Mouse (Mus musculus): ENCODE results near the gene Sgcd. TPM values are rescaled to one million over a fixed set of nuclear protein-coding genes. Genes with fewer than 3 reads are reported as not detected.
"Not testable (repeated sequence)": the region's sequence is repeated elsewhere in the genome, so short reads cannot be mapped to it uniquely, and the experiment has no call there.

Sgcd gene
- polyA plus RNA-seq, 1 experiment from 2014 or later = 1.6 TPM

GRCm38 (mm10) chr11:47442266-47442665 lies 546.5 kb downstream of the Sgcd start:
- ATAC-seq = no peak
- no peak overlapping the region for H3K4me2 ChIP-seq
- no peaks in the 10 kb centered on the region for H3K27me3 ChIP-seq
- no peak overlapping the region for H3K9ac ChIP-seq
- no peaks in the 10 kb centered on the region for H3K4me1 ChIP-seq
- H3K36me3 ChIP-seq (ENCODE audit: poor library complexity, severe bottlenecking) = no peaks in the 10 kb centered on the region
- no peaks in the 10 kb centered on the region for H3K9me3 ChIP-seq (replicated peaks)
- WGBS = 86% methylated on average over 2 of the region's 2 CpGs
- H3K27ac ChIP-seq = no peak overlapping the region
- no peak overlapping the region for H3K4me3 ChIP-seq

DNA sequence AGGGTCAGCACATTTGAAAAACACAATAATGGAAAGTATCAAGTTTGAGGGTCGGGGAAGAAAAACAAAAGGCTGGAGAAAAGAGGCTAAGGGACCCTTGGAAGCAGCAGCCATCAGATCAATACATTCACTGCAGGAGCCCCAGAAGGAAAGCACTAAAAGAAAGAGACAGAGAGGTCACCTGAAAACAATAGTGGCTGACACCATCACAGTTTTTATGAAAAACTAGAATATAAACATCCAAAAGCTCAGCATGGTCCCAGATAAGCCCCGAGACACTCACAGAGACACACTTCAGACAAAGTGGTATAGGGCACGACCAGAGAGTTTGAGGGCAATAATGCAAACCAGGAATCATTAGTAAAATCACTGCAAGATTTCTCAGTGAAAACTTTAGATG lies 589.2 kb downstream of the Sgcd start:
- Histone ChIP-seq H3K27ac (no peak overlapping the region), H3K4me2 (no peak overlapping the region), H3K9me3 (replicated peaks) (no peaks in the 10 kb centered on the region), H3K4me1 (no peaks in the 10 kb centered on the region), H3K36me3 (ENCODE audit: poor library complexity, severe bottlenecking) (no peaks in the 10 kb centered on the region), H3K4me3 (no peak overlapping the region), H3K9ac (no peak overlapping the region), H3K27me3 (no peaks in the 10 kb centered on the region)
- 3% methylated on average over 3 of the region's 3 CpGs for WGBS
- no peak for ATAC-seq

- 72% methylated on average over 2 of the region's 2 CpGs for WGBS
- not testable (repeated sequence) for H3K4me2 ChIP-seq; H3K4me1 ChIP-seq; H3K36me3 ChIP-seq (ENCODE audit: poor library complexity, severe bottlenecking); H3K27me3 ChIP-seq; H3K27ac ChIP-seq; H3K9me3 ChIP-seq (replicated peaks); ATAC-seq; H3K9ac ChIP-seq; H3K4me3 ChIP-seq
Observed at GRCm38 (mm10) chr11:47390798-47391197, 598.0 kb downstream of the Sgcd start.

- H3K4me1 ChIP-seq = no peaks in the 10 kb centered on the region
- no peak overlapping the region for H3K4me2 ChIP-seq
- no peak overlapping the region for H3K9ac ChIP-seq
- no peak for ATAC-seq
- H3K27me3 ChIP-seq = no peaks in the 10 kb centered on the region
- no peaks in the 10 kb centered on the region; the same call in 1 of the 2 replicates for H3K9me3 ChIP-seq (replicated peaks)
- H3K36me3 ChIP-seq (ENCODE audit: poor library complexity, severe bottlenecking) = no peaks in the 10 kb centered on the region
- H3K4me3 ChIP-seq = no peak overlapping the region
- no peak overlapping the region for H3K27ac ChIP-seq
Observed at GRCm38 (mm10) chr11:47389327-47389726, 599.4 kb downstream of the Sgcd start.

DNA sequence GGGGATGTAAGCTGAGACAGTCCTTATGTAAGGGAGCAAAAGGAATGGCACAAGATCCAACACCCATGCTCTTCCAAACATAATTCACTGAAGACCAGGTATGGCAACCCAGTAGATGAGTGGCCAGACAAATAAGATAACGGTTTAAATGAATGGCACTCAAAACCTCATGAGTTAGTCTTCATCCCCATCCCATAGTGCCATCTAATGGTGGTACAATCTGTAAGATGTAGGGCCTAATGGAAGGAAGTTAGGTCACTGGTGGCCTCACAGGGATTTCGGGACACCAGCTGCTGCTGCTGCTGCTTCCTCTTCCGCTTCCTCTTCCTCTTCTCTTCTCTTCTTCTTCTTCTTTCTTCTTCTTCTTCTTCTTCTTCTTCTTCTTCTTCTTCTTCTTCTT lies 601.0 kb downstream of the Sgcd start:
- H3K9ac ChIP-seq = no peak overlapping the region
- WGBS = 91% methylated on average over 3 of the region's 3 CpGs
- no peaks in the 10 kb centered on the region for H3K9me3 ChIP-seq (replicated peaks)
- ATAC-seq = no peak
- H3K36me3 ChIP-seq (ENCODE audit: poor library complexity, severe bottlenecking) = no peaks in the 10 kb centered on the region
- no peaks in the 10 kb centered on the region for H3K4me1 ChIP-seq
- H3K4me2 ChIP-seq = no peak overlapping the region
- H3K27me3 ChIP-seq = no peaks in the 10 kb centered on the region
- no peak overlapping the region for H3K4me3 ChIP-seq
- H3K27ac ChIP-seq = no peak overlapping the region

DNA sequence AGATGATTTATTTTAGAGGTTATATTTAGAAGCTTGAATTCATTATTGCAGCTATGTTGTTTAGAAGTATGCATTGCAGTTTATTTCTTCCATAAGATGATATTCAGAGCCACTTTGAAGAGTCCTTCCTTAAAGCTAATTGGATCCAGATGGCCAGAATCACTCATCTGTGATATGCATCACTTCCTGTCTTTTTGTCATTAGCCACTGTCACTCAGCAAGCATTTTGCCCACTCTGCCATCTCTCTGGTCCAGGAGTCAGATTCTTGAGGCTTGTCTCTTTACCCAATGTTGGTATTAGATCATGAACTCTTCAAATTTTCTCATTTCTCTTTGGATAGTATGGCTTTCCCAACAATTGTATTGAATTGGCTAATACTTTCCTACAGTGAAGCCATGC lies 602.6 kb downstream of the Sgcd start:
- no peak overlapping the region for H3K4me3 ChIP-seq
- no peak overlapping the region for H3K9ac ChIP-seq
- no peak overlapping the region for H3K4me2 ChIP-seq
- H3K27ac ChIP-seq = no peak overlapping the region
- no peaks in the 10 kb centered on the region for H3K27me3 ChIP-seq
- no peaks in the 10 kb centered on the region for H3K36me3 ChIP-seq (ENCODE audit: poor library complexity, severe bottlenecking)
- no peak for ATAC-seq
- H3K4me1 ChIP-seq = peaks cover 4% of the 10 kb centered on the region; the same call in 1 of the 2 replicates
- H3K9me3 ChIP-seq (replicated peaks) = no peaks in the 10 kb centered on the region

GRCm38 (mm10) chr11:47379630-47379958 lies 609.2 kb downstream of the Sgcd start:
- no peak overlapping the region for H3K27ac ChIP-seq

GRCm38 (mm10) chr11:47378843-47379629 lies 609.7 kb downstream of the Sgcd start:
- ATAC-seq = peak; percentile 88
- Histone ChIP-seq H3K4me1 (peaks cover 13% of the 10 kb centered on the region), H3K4me2 (peak overlapping the region; percentile 66), H3K4me3 (peak overlapping the region; percentile 30), H3K36me3 (ENCODE audit: poor library complexity, severe bottlenecking) (no peaks in the 10 kb centered on the region), H3K27me3 (peaks cover 3% of the 10 kb centered on the region; the same call in 1 of the 2 replicates), H3K9ac (peak overlapping the region; percentile 58), H3K27ac (no peak overlapping the region), H3K9me3 (replicated peaks) (no peaks in the 10 kb centered on the region)
- 12% methylated on average over 25 of the region's 25 CpGs for WGBS

More at GRCm38 (mm10) chr11:47379630-47379958, 609.2 kb downstream of the Sgcd start:
- peaks cover 13% of the 10 kb centered on the region for H3K4me1 ChIP-seq
- H3K36me3 ChIP-seq (ENCODE audit: poor library complexity, severe bottlenecking) = no peaks in the 10 kb centered on the region
- no peak; the same call in 1 of the 2 replicates for ATAC-seq
- peak overlapping the region; percentile 30; the same call in 1 of the 2 replicates for H3K4me3 ChIP-seq
- peak overlapping the region; percentile 66 for H3K4me2 ChIP-seq
- WGBS = 41% methylated on average over 4 of the region's 4 CpGs
- H3K9me3 ChIP-seq (replicated peaks) = no peaks in the 10 kb centered on the region
- peak overlapping the region; percentile 58; the same call in 1 of the 2 replicates for H3K9ac ChIP-seq
- peaks cover 3% of the 10 kb centered on the region; the same call in 1 of the 2 replicates for H3K27me3 ChIP-seq

GRCm38 (mm10) chr11:47377421-47377820 lies 611.3 kb downstream of the Sgcd start:
- H3K27ac ChIP-seq = no peak overlapping the region
- no peak overlapping the region for H3K4me2 ChIP-seq
- peaks cover 3% of the 10 kb centered on the region; the same call in 1 of the 2 replicates for H3K27me3 ChIP-seq
- 81% methylated on average over 6 of the region's 6 CpGs for WGBS
- H3K4me1 ChIP-seq = peaks cover 13% of the 10 kb centered on the region
- no peaks in the 10 kb centered on the region for H3K36me3 ChIP-seq (ENCODE audit: poor library complexity, severe bottlenecking)
- no peak for ATAC-seq
- no peak overlapping the region for H3K9ac ChIP-seq
- H3K4me3 ChIP-seq = no peak overlapping the region
- no peaks in the 10 kb centered on the region for H3K9me3 ChIP-seq (replicated peaks)

- Histone ChIP-seq H3K4me1 (peaks cover 13% of the 10 kb centered on the region), H3K36me3 (ENCODE audit: poor library complexity, severe bottlenecking) (no peaks in the 10 kb centered on the region), H3K27ac (no peak overlapping the region), H3K9ac (no peak overlapping the region), H3K4me2 (no peak overlapping the region), H3K4me3 (no peak overlapping the region), H3K27me3 (peaks cover 3% of the 10 kb centered on the region; the same call in 1 of the 2 replicates), H3K9me3 (replicated peaks) (no peaks in the 10 kb centered on the region)
- ATAC-seq = no peak
- 65% methylated on average over 1 of the region's 1 CpGs for WGBS
Observed at GRCm38 (mm10) chr11:47376915-47377314, 611.9 kb downstream of the Sgcd start.

DNA sequence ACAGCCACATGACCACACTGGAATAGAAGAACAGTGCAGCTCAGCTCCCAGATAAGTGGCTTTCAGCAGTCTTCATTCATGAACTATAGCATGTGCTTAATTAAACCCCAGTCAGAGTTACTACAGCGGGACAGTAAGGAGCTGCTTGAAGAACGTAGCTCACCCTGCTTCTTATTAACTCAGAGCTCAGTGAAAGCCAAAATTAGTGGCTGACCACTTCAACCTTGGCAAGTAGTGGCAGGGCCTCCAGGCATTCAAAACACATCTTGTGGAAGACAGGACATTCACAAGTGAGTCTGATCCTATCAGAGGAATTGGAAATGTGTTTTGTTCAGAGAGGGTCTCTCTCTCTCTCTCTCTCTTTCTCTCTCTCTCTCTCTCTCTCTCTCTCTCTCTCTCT lies 617.2 kb downstream of the Sgcd start:
- no peak overlapping the region for H3K9ac ChIP-seq
- H3K9me3 ChIP-seq (replicated peaks) = no peaks in the 10 kb centered on the region
- no peak overlapping the region for H3K27ac ChIP-seq
- 46% methylated on average over 2 of the region's 2 CpGs for WGBS
- H3K4me1 ChIP-seq = no peaks in the 10 kb centered on the region
- H3K36me3 ChIP-seq (ENCODE audit: poor library complexity, severe bottlenecking) = no peaks in the 10 kb centered on the region
- H3K4me3 ChIP-seq = no peak overlapping the region
- no peak overlapping the region for H3K4me2 ChIP-seq
- no peaks in the 10 kb centered on the region for H3K27me3 ChIP-seq
- no peak for ATAC-seq

DNA sequence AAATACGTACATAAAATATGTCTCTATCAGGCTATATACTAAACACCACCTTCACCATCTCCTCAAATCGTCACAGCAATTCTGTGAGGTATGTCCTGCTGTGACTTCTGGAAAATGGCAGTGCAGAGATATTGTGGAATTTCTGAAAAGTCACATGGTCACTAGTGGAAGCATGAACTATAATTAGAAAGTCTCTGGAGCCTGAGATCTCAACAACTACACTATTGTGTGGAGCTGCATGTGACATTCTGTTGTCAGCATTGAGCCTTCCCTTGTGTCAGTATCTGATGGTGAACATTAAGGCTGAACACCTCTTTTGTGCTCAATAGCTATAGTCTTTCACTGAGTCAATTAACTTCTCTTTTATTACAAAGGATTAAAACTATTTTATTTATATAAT lies 637.2 kb downstream of the Sgcd start:
- H3K27me3 ChIP-seq = peaks cover 17% of the 10 kb centered on the region
- no peak overlapping the region for H3K4me3 ChIP-seq
- H3K36me3 ChIP-seq (ENCODE audit: poor library complexity, severe bottlenecking) = no peaks in the 10 kb centered on the region
- no peak overlapping the region for H3K9ac ChIP-seq
- ATAC-seq = no peak
- H3K4me2 ChIP-seq = no peak overlapping the region
- H3K27ac ChIP-seq = no peak overlapping the region
- no peaks in the 10 kb centered on the region for H3K9me3 ChIP-seq (replicated peaks)
- WGBS = 81% methylated on average over 2 of the region's 2 CpGs
- no peaks in the 10 kb centered on the region for H3K4me1 ChIP-seq

- no peak overlapping the region for H3K4me2 ChIP-seq
- H3K9ac ChIP-seq = no peak overlapping the region
- no peaks in the 10 kb centered on the region for H3K36me3 ChIP-seq (ENCODE audit: poor library complexity, severe bottlenecking)
- H3K4me3 ChIP-seq = no peak overlapping the region
- H3K9me3 ChIP-seq (replicated peaks) = no peaks in the 10 kb centered on the region
- peaks cover 46% of the 10 kb centered on the region for H3K27me3 ChIP-seq
- WGBS = 18% methylated on average over 2 of the region's 2 CpGs
- peak; percentile 94 for ATAC-seq
- peaks cover 14% of the 10 kb centered on the region; the same call in 1 of the 2 replicates for H3K4me1 ChIP-seq
- H3K27ac ChIP-seq = no peak overlapping the region
Observed at GRCm38 (mm10) chr11:47343486-47343885, 645.3 kb downstream of the Sgcd start.

All from forebrain, embryonic 13.5 days (tissue).